Mouse (Mus musculus) midbrain, postnatal 0 days (tissue): ENCODE results near the gene Lefty2. TPM values are rescaled to one million over a fixed set of nuclear protein-coding genes. Genes with fewer than 3 reads are reported as not detected.

Experiments
- ATAC-seq: fragments of 200-750 bp; cut with Nextera tagmentation; 2 replicates; pipeline ENCODE4 v1.8.0; 2017; ENCODE audit warnings: moderate number of reproducible peaks, mild to moderate bottlenecking, moderate TSS enrichment, moderate library complexity; ENCODE audit not compliant: low FRiP score
- DNase-seq: peaks from one replicate; pipeline ENCODE4 v3.0.0-alpha.2; 2015; ENCODE audit warnings: low spot score
- H3K27ac ChIP-seq: fragments of 300-500 bp; sonication (generic); 2 replicates; pipeline ENCODE4 v1.5.1; 2014; ENCODE audit warnings: low read depth, mild to moderate bottlenecking, low read length, mixed read lengths
- H3K27me3 ChIP-seq: fragments of 300-500 bp; sonication (generic); 2 replicates; pipeline ENCODE4 v1.6.1; 2014; ENCODE audit warnings: low read length, control low read depth, mixed read lengths; ENCODE audit not compliant: insufficient read depth
- H3K36me3 ChIP-seq: fragments of 300-500 bp; sonication (generic); 2 replicates; pipeline ENCODE4 v1.6.1; 2014; ENCODE audit warnings: low read length, control low read depth, mixed read lengths; ENCODE audit not compliant: insufficient read depth
- H3K4me1 ChIP-seq: fragments of 300-500 bp; sonication (generic); 2 replicates; pipeline ENCODE4 v1.6.1; 2014; ENCODE audit warnings: mild to moderate bottlenecking, control low read depth, antibody characterized with exemption, low read length, mixed read lengths; ENCODE audit not compliant: insufficient read depth
- H3K4me2 ChIP-seq: fragments of 300-500 bp; sonication (generic); 2 replicates; pipeline ENCODE4 v1.6.1; 2014; ENCODE audit warnings: low read depth, mild to moderate bottlenecking, low read length, mixed read lengths; ENCODE audit not compliant: poor library complexity, severe bottlenecking
- H3K4me3 ChIP-seq: fragments of 300-500 bp; sonication (generic); 2 replicates; pipeline ENCODE4 v1.5.1; 2014; ENCODE audit warnings: low read depth, mild to moderate bottlenecking, low read length, moderate library complexity
- H3K9ac ChIP-seq: fragments of 300-500 bp; sonication (generic); replicated peaks from 2 replicates; pipeline ENCODE4 v1.6.1; 2014; ENCODE audit warnings: mild to moderate bottlenecking, low read length, moderate library complexity, mixed read lengths; ENCODE audit not compliant: poor library complexity, severe bottlenecking
- H3K9me3 ChIP-seq: fragments of 300-500 bp; sonication (generic); 2 replicates; pipeline ENCODE4 v1.6.1; 2016; ENCODE audit warnings: low read length, control low read depth
- CTCF ChIP-seq: IDR thresholded peaks from 2 replicates; pipeline ENCODE4 v1.5.1; 2016; ENCODE audit warnings: antibody characterized with exemption, mild to moderate bottlenecking
- WGBS: fragments of 180-500 bp; shearing (Covaris S2); extraction: QIAGEN DNeasy Blood & Tissue Kit; methylation state at CpG from one replicate; pipeline ENCODE4 v1.1.7; 2014; 5-methylcytosine and 5-hydroxymethylcytosine counted together
- polyA plus RNA-seq: library from polyadenylated mRNA; unstranded; fragments of >200 nt; fragmentation: Nextera tagmentation; extraction: Ambion mirVana; gene quantifications from 2 replicates; pipeline ENCODE4 v1.2.1, GENCODE M21; 2015
- total RNA-seq: library from RNA; depleted of rRNA; stranded (reverse); fragments of >200 nt; gene quantifications from 2 replicates; pipeline ENCODE4 v1.2.3, GENCODE M21; 2014

Gene Lefty2
- total and polyA plus RNA-seq, 2 experiments from 2014 or later, result 8.6 to 12.8 TPM

- Histone ChIP-seq H3K9ac (no peak overlapping the region), H3K4me2 (no peak overlapping the region), H3K4me1 (no peaks in the 10 kb centered on the region), H3K27ac (no peak overlapping the region), H3K9me3 (0 out of 2 replicates have a peak, but pooled peaks cover 4% of the 10 kb centered on the region), H3K36me3 (0 out of 2 replicates have a peak, but pooled peaks cover 4% of the 10 kb centered on the region), H3K4me3 (no peak overlapping the region), H3K27me3 (no peaks in the 10 kb centered on the region)
- 86% methylated on average over 2 of the region's 2 CpGs for WGBS
- TF ChIP-seq CTCF, result no peak
- no peak for ATAC-seq
- DNase-seq, result no peak
These were observed 18.3 kb upstream of the Lefty2 start for GRCm38 (mm10) chr1:180874615-180875014.

- DNase-seq, result no peak
These were observed 17.8 kb upstream of the Lefty2 start for GRCm38 (mm10) chr1:180875126-180875525.

GRCm38 (mm10) chr1:180877466-180877865, 15.4 kb upstream of the Lefty2 start:
- WGBS, result 75% methylated on average over 4 of the region's 4 CpGs
- DNase-seq, result no peak

More at GRCm38 (mm10) chr1:180875126-180875525, 17.8 kb upstream of the Lefty2 start:
- no peak overlapping the region for H3K4me2 ChIP-seq
- no peak overlapping the region for H3K27ac ChIP-seq
- no peak overlapping the region for H3K4me3 ChIP-seq
- WGBS, result 89% methylated on average over 9 of the region's 9 CpGs
- 0 out of 2 replicates have a peak, but pooled peaks cover 4% of the 10 kb centered on the region for H3K9me3 ChIP-seq
- H3K9ac ChIP-seq, result no peak overlapping the region
- H3K36me3 ChIP-seq, result no peaks in the 10 kb centered on the region
- ATAC-seq, result no peak
- no peaks in the 10 kb centered on the region for H3K27me3 ChIP-seq
- no peaks in the 10 kb centered on the region for H3K4me1 ChIP-seq
- TF ChIP-seq CTCF, result no peak

GRCm38 (mm10) chr1:180881768-180882167, 11.1 kb upstream of the Lefty2 start:
- H3K36me3 ChIP-seq, result no peaks in the 10 kb centered on the region
- 0 out of 2 replicates have a peak, but pooled peaks cover 4% of the 10 kb centered on the region for H3K9me3 ChIP-seq
- H3K27me3 ChIP-seq, result no peaks in the 10 kb centered on the region
- H3K4me1 ChIP-seq, result no peaks in the 10 kb centered on the region
- TF ChIP-seq CTCF, result no peak
- DNase-seq (no peak), ATAC-seq (no peak)
- WGBS, result 69% methylated on average over 3 of the region's 3 CpGs
- H3K4me2 ChIP-seq, result no peak overlapping the region
- no peak overlapping the region for H3K4me3 ChIP-seq
- no peak overlapping the region for H3K27ac ChIP-seq
- no peak overlapping the region for H3K9ac ChIP-seq

More at GRCm38 (mm10) chr1:180877466-180877865, 15.4 kb upstream of the Lefty2 start:
- no peak overlapping the region for H3K4me3 ChIP-seq
- no peak overlapping the region for H3K9ac ChIP-seq
- H3K27me3 ChIP-seq, result no peaks in the 10 kb centered on the region
- no peaks in the 10 kb centered on the region for H3K4me1 ChIP-seq
- no peak for TF ChIP-seq CTCF
- no peak for ATAC-seq
- H3K27ac ChIP-seq, result no peak overlapping the region
- H3K36me3 ChIP-seq, result no peaks in the 10 kb centered on the region
- H3K9me3 ChIP-seq, result 0 out of 2 replicates have a peak, but pooled peaks cover 4% of the 10 kb centered on the region
- H3K4me2 ChIP-seq, result no peak overlapping the region

GRCm38 (mm10) chr1:180883731-180884130, 9.2 kb upstream of the Lefty2 start:
- ATAC-seq, result no peak
- Histone ChIP-seq H3K27ac (no peak overlapping the region), H3K4me1 (no peaks in the 10 kb centered on the region), H3K9me3 (no peaks in the 10 kb centered on the region), H3K4me3 (no peak overlapping the region), H3K27me3 (peaks cover 1% of the 10 kb centered on the region), H3K4me2 (no peak overlapping the region), H3K9ac (no peak overlapping the region), H3K36me3 (no peaks in the 10 kb centered on the region)
- WGBS, result 44% methylated on average over 7 of the region's 7 CpGs
- no peak for TF ChIP-seq CTCF
- no peak for DNase-seq

- Histone ChIP-seq H3K4me1 (no peaks in the 10 kb centered on the region), H3K27ac (no peak overlapping the region), H3K9me3 (no peaks in the 10 kb centered on the region), H3K4me2 (no peak overlapping the region), H3K27me3 (peaks cover 5% of the 10 kb centered on the region), H3K9ac (no peak overlapping the region), H3K4me3 (no peak overlapping the region), H3K36me3 (no peaks in the 10 kb centered on the region)
- no peak for ATAC-seq
- no peak for DNase-seq
- 84% methylated on average over 9 of the region's 9 CpGs for WGBS
- no peak for TF ChIP-seq CTCF
These were observed 8.4 kb upstream of the Lefty2 start for GRCm38 (mm10) chr1:180884484-180884883.
